9 mouse cellular contexts compared by ENCODE assay signal in genomic region chr1:64735781-64736680, GRCm38 (mm10). TPM values are rescaled to one million over a fixed set of nuclear protein-coding genes. Genes with fewer than 3 reads are reported as not detected.
A peak's percentile ranks its signal among the peaks of the same experiment; 100 is the strongest.
DNase-seq lines count a peak whose midpoint lies in the region; ATAC-seq and TF ChIP-seq lines count a peak whose summit lies in the region.
"Had no signal": no experiment of that assay in that cellular context is flagged by ENCODE, and none has a peak within 500 bp of the region (broad histone marks: within the 10 kb centered on the region; RNA-seq: fewer than 3 reads in every experiment).

No protein-coding gene starts in this region.

- H3K9me3 ChIP-seq in forebrain, postnatal 0 days (ENCODE audit: low read length): no peaks in the 10 kb centered on the region
- H3K9me3 ChIP-seq in hindbrain, embryonic 13.5 days: no peaks in the 10 kb centered on the region
- H3K9me3 ChIP-seq in limb, embryonic 14.5 days (ENCODE audit: control insufficient read depth, low read length): no peaks in the 10 kb centered on the region
- H3K9me3 ChIP-seq in midbrain, embryonic 15.5 days: no peaks in the 10 kb centered on the region
- no peaks in the 10 kb centered on the region for H3K9me3 ChIP-seq in stomach, embryonic 14.5 days (ENCODE audit: control insufficient read depth, low read depth, low read length)

- peak overlapping the region; percentile 72 for H3K4me3 ChIP-seq in layer of hippocampus, adult 2 months
- peak overlapping the region; percentile 20 for H3K4me3 ChIP-seq in cerebellum, adult 2 months (replicated peaks; ENCODE audit: insufficient read depth, low read depth, low read length)
- peak overlapping the region; percentile 65 for H3K4me3 ChIP-seq in forebrain, postnatal 0 days (ENCODE audit: low read depth, low read length)
- peak overlapping the region; percentile 62 for H3K4me3 ChIP-seq in hindbrain, embryonic 13.5 days
- H3K4me3 ChIP-seq in limb, embryonic 14.5 days (replicated peaks; ENCODE audit: low read length): peak overlapping the region; percentile 72
- H3K4me3 ChIP-seq in midbrain, embryonic 15.5 days: peak overlapping the region; percentile 51
- peak overlapping the region; percentile 64 for H3K4me3 ChIP-seq in stomach, embryonic 14.5 days (ENCODE audit: low read depth, low read length)

- H3K9ac ChIP-seq in forebrain, postnatal 0 days: peak overlapping the region; percentile 33
- H3K9ac ChIP-seq in hindbrain, embryonic 13.5 days: peak overlapping the region; percentile 46
- H3K9ac ChIP-seq in limb, embryonic 14.5 days (ENCODE audit: low read depth, low read length, severe bottlenecking): peak overlapping the region; percentile 66
- peak overlapping the region; percentile 15; the same call in 1 of the 2 replicates for H3K9ac ChIP-seq in midbrain, embryonic 15.5 days
- H3K9ac ChIP-seq in stomach, embryonic 14.5 days (replicated peaks; ENCODE audit: low read depth, low read length): peak overlapping the region; percentile 66

- peak; percentile 66 for TF ChIP-seq CTCF in layer of hippocampus, adult 2 months (conservative IDR thresholded peaks at IDR 0.05)
- TF ChIP-seq CTCF in cerebellum, adult 2 months (IDR thresholded peaks at IDR 0.05; ENCODE audit: borderline replicate concordance, insufficient read depth, low read depth, low read length): peak; percentile 6; the same call in 1 of the 2 replicates
- peak; percentile 72 for TF ChIP-seq CTCF in forebrain, postnatal 0 days (IDR thresholded peaks at IDR 0.05; ENCODE audit: low read depth)

- no peak for DNase-seq in layer of hippocampus, adult 2 months (ENCODE audit: low spot score in 2 of 2)
- no peak for DNase-seq in layer of hippocampus, adult 9-10 months (ENCODE audit: low spot score)
- DNase-seq in cerebellum, adult 2 months: peak; percentile 35 to 50
- peak; percentile 61 for DNase-seq in forebrain, postnatal 0 days
- DNase-seq in limb, embryonic 14.5 days (ENCODE audit: low spot score): no peak

- H3K27me3 ChIP-seq in cerebellum, adult 2 months (ENCODE audit: control insufficient read depth, insufficient read depth, low read length): peaks cover 2% of the 10 kb centered on the region; the same call in 1 of the 2 replicates
- H3K27me3 ChIP-seq in forebrain, postnatal 0 days (ENCODE audit: insufficient read depth, low read length): peaks cover 35% of the 10 kb centered on the region
- peaks cover 81% of the 10 kb centered on the region for H3K27me3 ChIP-seq in hindbrain, embryonic 13.5 days
- peaks cover 43% of the 10 kb centered on the region for H3K27me3 ChIP-seq in limb, embryonic 14.5 days (ENCODE audit: control insufficient read depth, insufficient read depth, low read length)
- H3K27me3 ChIP-seq in midbrain, embryonic 15.5 days (replicated peaks): peaks cover 54% of the 10 kb centered on the region
- H3K27me3 ChIP-seq in stomach, embryonic 14.5 days (ENCODE audit: control insufficient read depth, insufficient read depth, low read length): no peaks in the 10 kb centered on the region
- H3K27me3 ChIP-seq: Patski had no signal

- peaks cover 10% of the 10 kb centered on the region for H3K4me1 ChIP-seq in cerebellum, adult 2 months (ENCODE audit: control insufficient read depth, insufficient read depth, low read length)
- H3K4me1 ChIP-seq in forebrain, postnatal 0 days (ENCODE audit: insufficient read depth): peaks cover 28% of the 10 kb centered on the region
- H3K4me1 ChIP-seq in hindbrain, embryonic 13.5 days (replicated peaks): peaks cover 51% of the 10 kb centered on the region
- H3K4me1 ChIP-seq in limb, embryonic 14.5 days (ENCODE audit: control insufficient read depth, insufficient read depth, low read length): peaks cover 26% of the 10 kb centered on the region
- peaks cover 44% of the 10 kb centered on the region for H3K4me1 ChIP-seq in midbrain, embryonic 15.5 days
- peaks cover 19% of the 10 kb centered on the region; the same call in 1 of the 2 replicates for H3K4me1 ChIP-seq in stomach, embryonic 14.5 days (ENCODE audit: control insufficient read depth, insufficient read depth, low read length)

- H3K27ac ChIP-seq in layer of hippocampus, adult 2 months: no peak overlapping the region
- H3K27ac ChIP-seq in cerebellum, adult 2 months (ENCODE audit: insufficient read depth, low read length): no peak overlapping the region
- no peak overlapping the region for H3K27ac ChIP-seq in forebrain, postnatal 0 days (ENCODE audit: low read depth, low read length)
- H3K27ac ChIP-seq in hindbrain, embryonic 13.5 days: no peak overlapping the region
- no peak overlapping the region for H3K27ac ChIP-seq in limb, embryonic 14.5 days (replicated peaks; ENCODE audit: low read depth, low read length)
- no peak overlapping the region for H3K27ac ChIP-seq in midbrain, embryonic 15.5 days
- peak overlapping the region; percentile 88 for H3K27ac ChIP-seq in stomach, embryonic 14.5 days (ENCODE audit: low read length)

- no peaks in the 10 kb centered on the region for H3K36me3 ChIP-seq in forebrain, postnatal 0 days (ENCODE audit: insufficient read depth)
- no peaks in the 10 kb centered on the region for H3K36me3 ChIP-seq in hindbrain, embryonic 13.5 days
- H3K36me3 ChIP-seq in limb, embryonic 14.5 days (ENCODE audit: control insufficient read depth, insufficient read depth, low read length): 0 out of 2 replicates have a peak, but pooled peaks cover 3% of the 10 kb centered on the region
- no peaks in the 10 kb centered on the region for H3K36me3 ChIP-seq in midbrain, embryonic 15.5 days (replicated peaks)
- peaks cover 10% of the 10 kb centered on the region for H3K36me3 ChIP-seq in stomach, embryonic 14.5 days (ENCODE audit: control insufficient read depth, insufficient read depth, low read length)

- peak; percentile 24 for ATAC-seq in forebrain, postnatal 0 days
- ATAC-seq in hindbrain, embryonic 13.5 days (ENCODE audit: low FRiP score): peak; percentile 29; the same call in 1 of the 2 replicates
- no peak for ATAC-seq in limb, embryonic 14.5 days (ENCODE audit: low FRiP score, low read depth)
- peak; percentile 48; the same call in 1 of the 2 replicates for ATAC-seq in midbrain, embryonic 15.5 days (replicated peaks)
- no peak for ATAC-seq in stomach, embryonic 14.5 days (ENCODE audit: insufficient number of reproducible peaks, insufficient read depth, low FRiP score, low read depth)

- WGBS in cerebellum, adult 2 months: 2% methylated on average over 75 of the region's 75 CpGs
- 7% methylated on average over 75 of the region's 75 CpGs for WGBS in forebrain, postnatal 0 days
- 11% methylated on average over 75 of the region's 75 CpGs for WGBS in hindbrain, embryonic 13.5 days
- 13% methylated on average over 73 of the region's 75 CpGs for WGBS in limb, embryonic 14.5 days
- 10% methylated on average over 75 of the region's 75 CpGs for WGBS in midbrain, embryonic 15.5 days
- 5% methylated on average over 75 of the region's 75 CpGs for WGBS in stomach, embryonic 14.5 days

- H3K4me2 ChIP-seq in forebrain, postnatal 0 days (ENCODE audit: low read depth): peak overlapping the region; percentile 92
- H3K4me2 ChIP-seq in hindbrain, embryonic 13.5 days: peak overlapping the region; percentile 98
- H3K4me2 ChIP-seq in limb, embryonic 14.5 days (replicated peaks; ENCODE audit: low read depth, low read length, severe bottlenecking): peak overlapping the region; percentile 95
- H3K4me2 ChIP-seq in midbrain, embryonic 15.5 days: peak overlapping the region; percentile 74
- peak overlapping the region; percentile 89 for H3K4me2 ChIP-seq in stomach, embryonic 14.5 days (replicated peaks; ENCODE audit: low read depth, low read length)

- no peak for TF ChIP-seq POLR2A in cerebellum, adult 2 months (IDR thresholded peaks at IDR 0.05; ENCODE audit: borderline replicate concordance, insufficient read depth, low read length)
- TF ChIP-seq POLR2A in limb, embryonic 14.5 days (IDR thresholded peaks at IDR 0.05; ENCODE audit: borderline replicate concordance, extremely low read depth, insufficient read depth, insufficient read length): no peak

RNA-seq across cellular contexts. Expression of gene Fzd5, which starts 1.5 kb away (rescaled TPM):
- total RNA-seq in layer of hippocampus, adult 2 months (2021): 1 to 10 TPM in 1 of 2 experiments, under 1 TPM in 1; 0.93 to 1.3 TPM
- 0.98 and 1.0 TPM in 2 replicates for polyA plus RNA-seq in cerebellum, adult 2 months (2012; rRNA removed)
- 1.6 and 4.7 TPM in 2 replicates for total RNA-seq in forebrain, postnatal 0 days (2014; rRNA removed)
- 0.21 and 0.35 TPM in 2 replicates for polyA plus RNA-seq in forebrain, postnatal 0 days (2015; fragmentation: Nextera tagmentation; extraction: Ambion mirVana)
- 0.21 and 0.27 TPM in 2 replicates for polyA plus RNA-seq in hindbrain, embryonic 13.5 days (2015; fragmentation: Nextera tagmentation; extraction: Ambion mirVana)
- polyA plus RNA-seq in limb, embryonic 14.5 days (2012; rRNA removed): 3.9 and 6.8 TPM in 2 replicates
- polyA plus RNA-seq in limb, embryonic 14.5 days (2014; fragmentation: Nextera tagmentation; extraction: Ambion mirVana): 1.6 and 2.1 TPM in 2 replicates
- polyA plus RNA-seq in midbrain, embryonic 15.5 days (2015; fragmentation: Nextera tagmentation; extraction: Ambion mirVana): 0.45 and 0.50 TPM in 2 replicates
- 11.6 and 11.8 TPM in 2 replicates for polyA plus RNA-seq in stomach, embryonic 14.5 days (2014; fragmentation: Nextera tagmentation; extraction: Ambion mirVana)

RNA-seq across cellular contexts. Expression of gene Ccnyl1, which starts 45.8 kb away (rescaled TPM):
- total RNA-seq in layer of hippocampus, adult 2 months (2021): 10 to 100 TPM; 12.9 to 14.8 TPM
- polyA plus RNA-seq in cerebellum, adult 2 months (2012; rRNA removed): 17.4 and 19.1 TPM in 2 replicates
- total RNA-seq in forebrain, postnatal 0 days (2014; rRNA removed): 20.3 and 24.7 TPM in 2 replicates
- 3.1 and 3.4 TPM in 2 replicates for polyA plus RNA-seq in forebrain, postnatal 0 days (2015; fragmentation: Nextera tagmentation; extraction: Ambion mirVana)
- polyA plus RNA-seq in hindbrain, embryonic 13.5 days (2015; fragmentation: Nextera tagmentation; extraction: Ambion mirVana): 5.0 and 5.3 TPM in 2 replicates
- 40.8 and 41.5 TPM in 2 replicates for polyA plus RNA-seq in limb, embryonic 14.5 days (2012; rRNA removed)
- polyA plus RNA-seq in limb, embryonic 14.5 days (2014; fragmentation: Nextera tagmentation; extraction: Ambion mirVana): 9.4 and 9.9 TPM in 2 replicates
- 5.6 and 5.8 TPM in 2 replicates for polyA plus RNA-seq in midbrain, embryonic 15.5 days (2015; fragmentation: Nextera tagmentation; extraction: Ambion mirVana)
- polyA plus RNA-seq in stomach, embryonic 14.5 days (2014; fragmentation: Nextera tagmentation; extraction: Ambion mirVana): 8.9 and 10.9 TPM in 2 replicates

Comparison
In these comparisons a context has a peak if more than half of its experiments do, and no peak if none do; other contexts are left out.
1. DNase-seq: peak in cerebellum, adult 2 months (2 of 2) and forebrain, postnatal 0 days (single experiment); none in layer of hippocampus, adult 2 months (0 of 2), layer of hippocampus, adult 9-10 months (single experiment) and limb, embryonic 14.5 days (single experiment).
2. H3K4me3 ChIP-seq: peak in every context shown above with its lines; median percentile 72 in layer of hippocampus, adult 2 months; 72 in limb, embryonic 14.5 days; 65 in forebrain, postnatal 0 days; 64 in stomach, embryonic 14.5 days; 62 in hindbrain, embryonic 13.5 days; 51 in midbrain, embryonic 15.5 days; 20 in cerebellum, adult 2 months.
3. CTCF ChIP-seq: peak in every context shown above with its lines; median percentile 72 in forebrain, postnatal 0 days; 66 in layer of hippocampus, adult 2 months; 6 in cerebellum, adult 2 months.
4. ATAC-seq: peak in forebrain, postnatal 0 days (single experiment), hindbrain, embryonic 13.5 days (single experiment) and midbrain, embryonic 15.5 days (single experiment); none in limb, embryonic 14.5 days (single experiment) and stomach, embryonic 14.5 days (single experiment).
5. H3K9ac ChIP-seq: peak in every context shown above with its lines; median percentile 66 in limb, embryonic 14.5 days; 66 in stomach, embryonic 14.5 days; 46 in hindbrain, embryonic 13.5 days; 33 in forebrain, postnatal 0 days; 15 in midbrain, embryonic 15.5 days.
6. Peak in every context shown above with its lines, with median percentiles within 50 percentile points of each other: H3K4me2 ChIP-seq.